Mouse (Mus musculus): ENCODE measurements at regions not wholly inside any gene's neighbourhood (a gene's known extent, or its start where the extent isn't known, plus 50 kb on each side); places are given as distances from the start of the nearest gene placed in this dataset.

DNA sequence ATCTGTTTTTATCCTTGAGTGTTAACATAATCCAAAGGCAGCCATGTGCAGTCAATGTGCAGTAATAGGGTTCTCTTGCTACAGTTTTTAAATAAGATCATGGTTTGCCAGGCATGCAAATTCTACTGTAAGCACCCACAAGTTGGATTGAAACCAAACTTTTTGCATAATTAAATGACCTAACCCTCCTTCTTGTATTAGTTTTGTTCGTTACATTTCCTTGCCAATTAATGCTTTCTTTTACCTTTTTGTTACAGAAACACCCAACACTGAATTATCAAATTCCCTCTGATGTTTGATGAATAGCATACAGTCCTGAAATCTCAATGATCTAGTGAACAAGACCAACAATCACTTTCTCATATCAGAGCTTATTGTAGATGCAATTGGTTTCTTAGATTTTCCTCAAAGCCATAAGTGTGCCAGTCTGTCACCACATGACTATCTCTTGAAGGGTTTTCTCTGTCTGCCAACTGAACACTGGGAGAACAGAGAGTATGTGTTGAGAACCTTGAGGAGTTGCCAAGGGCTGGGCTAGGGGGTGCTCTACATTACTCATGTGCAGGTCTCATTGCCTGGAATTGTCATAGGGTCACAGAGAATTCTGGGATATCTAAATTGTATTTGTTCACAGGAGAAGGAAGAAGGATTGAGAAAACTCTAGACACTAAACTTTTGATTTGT is 1060.4 kb downstream of the Gsdmc2 start:
- no peak for DNase-seq (ENCODE audit: low spot score in 2 of 2)

DNA sequence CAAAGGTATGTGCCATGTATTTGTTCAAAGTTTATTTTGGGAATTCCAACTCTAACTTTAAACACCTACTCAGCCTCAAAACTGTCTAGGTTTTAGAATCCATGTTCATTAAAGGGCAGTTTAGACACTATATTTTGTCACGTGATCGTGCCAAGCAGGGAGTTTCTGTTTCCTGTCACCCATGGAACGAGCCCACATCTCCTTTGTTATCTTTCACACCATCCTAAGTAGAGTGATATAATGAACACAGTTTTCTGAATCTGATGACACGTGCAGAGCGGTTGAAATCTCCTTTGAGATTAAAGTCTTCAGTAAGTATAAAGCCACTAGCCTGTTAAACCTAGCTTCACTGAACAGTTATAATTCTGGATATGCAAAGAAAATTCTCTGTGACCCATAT is 1066.1 kb downstream of the Gsdmc2 start:
- no peak for DNase-seq (ENCODE audit: low spot score in 2 of 2)

DNA sequence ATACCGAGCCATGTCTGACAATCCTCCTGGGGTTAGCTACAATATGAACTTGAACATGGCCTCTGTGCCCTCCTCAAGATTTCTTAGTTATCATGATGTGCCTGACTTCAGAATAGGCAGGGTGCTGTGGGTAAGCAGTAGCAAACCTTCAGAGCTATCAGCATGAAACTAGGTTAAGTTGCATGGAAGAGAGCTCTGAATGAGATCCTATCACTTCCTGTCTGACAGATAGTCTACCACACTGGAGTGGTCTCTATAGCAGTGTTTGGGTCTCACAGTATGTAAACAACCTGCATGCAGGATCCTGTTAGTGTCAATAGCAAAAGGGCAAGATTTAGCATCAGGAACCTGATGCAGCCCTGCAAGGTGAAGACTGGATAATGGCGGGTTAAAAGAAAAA is 1092.3 kb downstream of the Gsdmc2 start:
- no peak for DNase-seq (ENCODE audit: low spot score in 2 of 2)

DNA sequence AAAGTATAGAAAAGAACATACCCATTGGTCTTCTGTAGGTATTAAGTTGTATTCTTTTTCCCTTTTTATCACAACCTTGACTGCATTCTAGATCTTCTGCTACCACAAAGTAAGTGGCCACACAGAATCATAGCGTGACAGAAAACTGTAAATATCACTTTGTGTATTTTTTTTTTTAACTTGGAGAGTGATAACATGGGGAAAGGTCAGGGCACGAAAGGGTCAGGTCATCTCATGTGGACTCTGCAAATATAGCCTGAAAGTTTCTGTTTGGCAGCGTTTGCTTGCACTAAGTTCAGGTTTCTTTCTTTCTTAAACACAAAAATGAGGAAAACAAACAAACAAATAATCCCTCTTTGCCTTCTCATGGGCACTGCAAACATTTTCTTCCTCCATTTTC is 1101.1 kb downstream of the Gsdmc2 start:
- no peak for DNase-seq (ENCODE audit: low spot score in 2 of 2)

DNA sequence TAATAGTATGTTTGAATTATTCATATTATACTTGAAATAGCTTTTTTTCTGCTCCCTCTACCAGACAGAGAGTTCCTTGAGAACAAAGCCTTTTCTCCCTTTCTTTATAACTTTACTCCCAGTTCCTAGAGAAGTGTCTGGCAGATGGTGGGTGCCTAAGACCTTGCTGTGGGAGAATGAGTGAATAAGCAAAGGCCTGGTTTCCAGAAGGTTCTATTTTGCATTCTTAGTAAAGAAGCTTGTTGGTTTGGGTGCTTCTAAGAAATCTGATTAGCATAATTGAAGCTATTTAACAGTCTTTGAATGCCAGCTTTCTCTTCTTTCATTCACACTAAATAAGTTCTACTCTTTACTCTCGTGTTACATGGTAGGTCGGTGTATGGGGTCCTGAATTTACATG is 1104.2 kb downstream of the Gsdmc2 start:
- DNase-seq (ENCODE audit: low spot score in 2 of 2): no peak

DNA sequence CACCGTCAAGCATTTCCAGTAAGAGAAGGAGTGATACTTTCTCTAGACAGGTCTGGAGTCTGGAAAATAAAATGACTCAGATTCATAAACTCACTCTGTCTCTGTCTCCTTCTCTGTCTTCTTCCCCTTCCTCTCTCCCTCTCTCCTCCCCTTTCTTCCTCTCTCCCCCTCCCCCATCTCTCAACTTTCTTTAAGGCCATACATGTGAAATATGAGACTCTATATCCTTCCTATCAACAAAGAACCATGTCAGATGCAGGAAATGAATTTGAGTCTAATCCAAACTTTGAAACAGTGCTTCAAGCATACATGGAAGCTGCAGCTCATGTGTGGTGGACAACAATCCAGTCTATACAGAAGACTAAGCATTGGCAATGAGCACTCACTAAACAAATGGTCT is 1109.6 kb downstream of the Gsdmc2 start:
- no peak for DNase-seq (ENCODE audit: low spot score in 2 of 2)

DNA sequence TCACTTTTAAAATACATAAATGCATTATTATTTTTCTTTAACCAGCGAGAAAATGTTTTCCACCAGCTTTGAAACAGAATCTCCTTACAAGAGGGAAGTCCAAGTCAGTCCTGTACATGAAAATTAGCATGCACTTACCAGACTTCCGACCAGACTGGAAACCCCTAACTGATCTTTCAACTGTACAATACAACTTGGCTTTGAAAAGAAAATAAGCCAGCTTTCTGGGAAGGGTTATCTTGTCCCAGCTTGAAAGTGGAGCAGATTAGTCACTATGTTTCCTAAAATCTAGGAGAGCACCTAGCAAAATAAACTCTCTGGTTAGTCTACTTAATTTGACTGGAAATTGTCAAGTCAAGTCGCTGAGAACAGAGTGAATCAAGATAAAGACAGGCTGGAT is 1110.1 kb downstream of the Gsdmc2 start:
- DNase-seq (ENCODE audit: low spot score in 2 of 2): no peak

DNA sequence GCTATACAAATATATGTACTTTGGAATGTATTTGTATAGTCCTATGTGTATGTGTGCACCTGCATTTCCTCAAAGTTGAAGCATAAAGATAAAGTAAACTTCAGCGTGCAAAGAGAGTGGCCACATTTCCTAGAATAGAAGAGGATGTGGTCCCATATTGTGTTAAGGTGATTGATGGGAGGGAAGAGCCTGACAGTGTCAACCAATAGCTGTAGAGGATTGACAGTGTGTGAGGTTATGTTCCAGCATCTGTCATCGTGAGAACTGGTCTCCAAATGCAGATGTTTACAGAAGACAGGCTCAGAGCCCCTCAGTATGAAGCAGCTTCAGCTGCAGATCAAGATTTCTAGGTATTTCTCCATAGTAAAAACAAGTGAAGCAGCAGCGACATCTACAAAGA is 1114.5 kb downstream of the Gsdmc2 start:
- no peak for DNase-seq (ENCODE audit: low spot score in 2 of 2)

DNA sequence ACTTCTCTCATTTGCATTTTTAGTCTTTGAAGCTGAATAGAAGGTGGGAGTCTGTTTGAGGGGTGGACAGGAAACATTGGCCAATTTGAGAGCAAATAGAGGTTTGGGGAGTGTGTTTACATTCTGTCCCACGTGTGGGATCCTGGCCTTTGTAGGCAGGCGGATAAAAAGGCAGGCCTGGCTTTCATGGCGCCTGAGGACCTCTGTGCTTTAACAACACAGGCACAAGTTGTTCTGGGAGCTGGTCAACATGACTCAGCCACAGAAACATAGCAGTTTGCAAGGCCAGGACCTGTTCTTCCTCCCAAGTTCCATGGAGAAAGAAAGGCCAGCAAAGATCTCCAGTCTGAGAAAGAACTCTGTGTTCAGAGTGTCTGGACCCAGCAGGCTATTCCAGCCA is 1130.7 kb downstream of the Gsdmc2 start:
- no peak for DNase-seq (ENCODE audit: low spot score in 2 of 2)

DNA sequence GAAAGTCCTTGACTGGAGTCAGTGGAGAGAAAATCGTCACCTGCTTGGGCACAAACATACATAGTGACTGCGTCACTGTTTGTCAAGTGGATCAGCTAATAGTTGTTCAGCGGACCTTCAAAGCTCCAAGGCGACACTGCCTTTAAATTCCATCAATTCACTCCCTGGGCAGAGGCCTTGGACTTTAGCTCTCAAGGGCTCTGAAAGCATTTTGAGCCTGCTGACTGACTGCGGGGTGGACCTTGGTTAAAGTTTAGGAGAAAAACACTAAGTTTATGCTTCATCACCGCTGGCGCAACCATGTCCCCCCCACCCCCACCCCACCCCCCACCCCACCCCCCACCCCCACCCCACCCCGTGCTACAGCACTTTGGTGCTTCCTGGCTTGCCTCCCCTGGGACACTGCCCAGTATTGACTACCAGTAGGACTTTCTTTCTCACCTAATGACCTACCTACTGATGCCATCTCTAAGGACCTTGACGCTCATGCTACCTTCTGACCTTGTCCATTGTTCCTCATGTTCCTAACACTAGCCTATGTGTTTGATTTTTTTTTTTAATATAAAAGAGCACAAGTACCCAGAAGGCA is 1132.3 kb downstream of the Gsdmc2 start:
- DNase-seq (ENCODE audit: low spot score in 2 of 2): no peak

DNA sequence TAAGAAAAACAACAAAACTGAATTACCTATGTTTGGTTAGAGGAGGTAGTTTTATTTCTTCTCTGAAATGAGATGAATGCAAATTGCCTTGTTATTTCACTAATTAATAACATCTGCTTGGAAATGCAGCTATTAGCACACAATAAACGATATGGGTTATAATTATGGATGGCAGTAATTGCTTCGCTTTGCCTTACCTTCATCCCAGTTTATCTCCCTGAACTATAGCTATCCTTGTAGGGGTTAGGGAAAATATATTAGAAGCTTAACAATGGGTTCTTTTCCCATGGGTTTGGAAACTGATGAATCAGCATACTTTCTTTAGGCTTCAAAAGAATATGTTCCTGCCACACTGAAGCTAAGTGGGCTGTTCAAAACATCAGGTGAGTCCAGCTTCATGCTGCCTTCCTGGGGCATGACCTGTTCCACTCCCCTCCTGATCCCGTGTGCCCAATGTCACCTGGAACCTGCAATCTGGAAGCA is 1132.9 kb downstream of the Gsdmc2 start:
- DNase-seq (ENCODE audit: low spot score in 2 of 2): no peak

DNA sequence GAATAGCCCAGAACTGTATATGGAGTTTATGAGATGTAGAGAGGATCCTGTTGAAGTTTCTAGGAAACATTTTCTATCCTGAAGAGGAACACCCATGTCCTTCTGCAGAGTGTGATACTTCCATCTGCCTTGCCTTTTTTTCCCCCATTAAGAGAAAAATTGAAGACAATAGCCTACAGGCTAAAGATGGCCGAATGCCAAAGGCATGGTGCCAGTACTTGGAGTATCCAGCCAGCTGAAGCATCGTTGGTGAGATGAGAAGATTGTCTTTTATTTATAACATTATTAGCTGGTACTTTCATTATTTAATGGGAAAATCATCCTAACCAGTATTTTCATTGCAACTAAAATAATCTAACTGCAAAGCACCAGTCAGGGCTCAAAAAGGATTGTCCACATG is 1135.4 kb downstream of the Gsdmc2 start:
- DNase-seq (ENCODE audit: low spot score in 2 of 2): no peak

DNA sequence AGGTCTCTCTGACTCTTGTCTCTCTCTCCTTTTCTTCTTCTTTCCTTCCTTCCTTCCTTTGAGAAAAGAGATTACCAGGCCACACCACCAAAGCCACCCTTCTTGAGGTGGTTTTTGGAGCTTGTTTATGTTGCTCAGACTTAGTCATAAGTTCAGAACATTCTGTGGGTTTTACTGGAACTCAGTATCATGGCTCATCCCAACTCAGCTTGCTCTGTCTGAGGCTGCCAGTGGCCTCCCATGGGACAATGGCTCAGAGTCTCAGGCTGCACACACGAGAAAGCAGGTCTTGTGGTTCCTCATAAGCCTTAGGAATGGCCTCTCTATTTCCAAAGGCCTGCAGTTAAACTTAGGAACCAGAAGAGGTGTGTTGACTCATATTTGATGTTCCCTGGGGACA is 1146.4 kb downstream of the Gsdmc2 start:
- no peak for DNase-seq (ENCODE audit: low spot score in 2 of 2)

DNA sequence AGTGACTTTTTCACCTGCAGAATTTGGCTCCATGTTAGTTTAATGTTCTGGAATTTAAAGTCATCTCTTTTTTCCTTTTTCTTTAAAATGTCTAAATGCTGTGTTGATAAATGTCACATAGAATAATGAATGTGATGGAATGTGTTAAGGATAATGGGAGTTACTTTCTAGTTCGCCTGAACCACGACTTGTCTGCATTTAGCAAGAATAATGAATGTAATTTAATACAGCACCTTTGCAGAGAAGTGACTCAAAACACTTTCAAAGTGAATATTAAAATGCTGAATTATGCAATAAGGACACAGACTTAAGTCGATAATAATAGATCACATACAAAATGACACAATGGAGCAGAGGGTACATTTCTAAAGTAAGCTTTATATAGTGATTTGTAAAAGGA is 1150.2 kb downstream of the Gsdmc2 start:
- no peak for DNase-seq (ENCODE audit: low spot score in 2 of 2)

DNA sequence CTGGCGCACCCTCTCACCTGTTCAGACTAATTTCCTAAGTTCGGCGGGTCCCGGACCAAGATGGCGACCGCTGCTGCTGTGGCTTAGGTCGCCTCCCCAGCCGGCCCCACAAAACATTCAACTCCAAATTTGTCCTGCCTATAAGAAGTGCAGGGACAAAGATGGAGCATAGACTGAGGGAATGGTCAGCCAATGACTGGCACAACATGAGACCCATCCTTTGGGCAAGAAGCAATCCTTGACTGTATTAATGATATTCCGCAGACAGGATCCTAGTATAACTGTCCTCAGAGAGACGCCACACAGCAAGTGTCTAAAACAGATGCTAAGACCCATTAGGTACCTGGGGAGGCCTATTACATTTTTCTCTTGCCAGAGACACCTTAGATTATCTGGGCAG is 1151.3 kb downstream of the Gsdmc2 start:
- DNase-seq (ENCODE audit: low spot score in 2 of 2): no peak

DNA sequence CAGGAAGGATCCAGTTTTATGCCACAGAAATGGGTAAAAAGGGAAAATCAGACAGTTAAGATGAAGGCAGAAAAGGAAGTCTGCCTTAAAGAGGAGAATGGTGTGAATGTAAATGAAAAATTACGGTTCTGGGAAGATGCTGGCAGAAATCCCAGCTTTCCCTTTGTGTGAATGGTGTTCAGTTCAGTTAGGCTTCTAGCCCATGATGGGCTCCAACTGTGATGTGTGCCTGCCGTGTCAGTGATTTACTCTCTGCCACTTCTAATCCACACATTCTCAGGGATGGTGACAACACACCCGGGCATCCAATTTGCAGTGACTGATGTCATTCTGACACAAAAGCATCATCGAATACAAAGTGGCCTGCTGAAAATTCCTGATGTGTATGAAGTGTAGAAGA is 1171.6 kb downstream of the Gsdmc2 start:
- DNase-seq (ENCODE audit: low spot score in 2 of 2): no peak

DNA sequence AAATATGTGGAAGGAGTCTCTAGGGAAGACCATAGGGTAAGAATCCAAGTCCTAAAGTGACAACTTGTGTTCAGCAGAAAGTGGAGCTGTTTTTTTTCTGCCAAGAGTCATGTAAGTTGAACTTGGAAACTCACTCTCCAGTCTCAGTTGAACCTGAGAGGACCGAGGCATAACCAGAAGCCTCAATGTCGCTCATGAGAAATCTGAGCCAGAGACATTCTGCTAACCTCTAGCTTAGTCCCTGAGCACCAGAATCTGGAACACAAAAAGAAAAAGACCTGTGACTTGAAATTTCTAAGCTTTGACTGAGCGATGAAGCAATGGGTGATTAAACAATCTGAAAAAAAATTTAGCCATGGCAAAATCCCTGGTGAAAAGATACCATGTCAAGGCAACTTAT is 1175.0 kb downstream of the Gsdmc2 start:
- DNase-seq (ENCODE audit: low spot score in 2 of 2): no peak

DNA sequence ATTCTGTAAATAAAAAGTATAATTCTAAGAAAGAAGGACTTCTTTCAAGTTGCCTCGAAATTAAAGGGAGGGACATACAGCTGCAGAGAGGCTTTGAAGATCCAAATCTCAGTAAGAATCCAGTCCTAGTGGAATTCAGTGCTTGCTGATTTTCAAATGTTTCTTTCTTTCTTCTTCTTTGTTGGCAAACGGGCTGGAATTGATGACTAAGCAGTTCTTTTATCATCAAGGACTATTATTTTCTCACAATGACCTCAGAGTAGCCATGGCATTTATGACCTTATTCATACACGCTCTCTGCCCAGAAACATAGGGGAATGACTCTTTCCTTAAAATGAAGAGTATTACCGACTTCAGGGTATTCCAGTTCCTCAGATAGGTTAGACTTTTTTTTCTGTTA is 1185.9 kb downstream of the Gsdmc2 start:
- no peak for DNase-seq (ENCODE audit: low spot score in 2 of 2)

DNA sequence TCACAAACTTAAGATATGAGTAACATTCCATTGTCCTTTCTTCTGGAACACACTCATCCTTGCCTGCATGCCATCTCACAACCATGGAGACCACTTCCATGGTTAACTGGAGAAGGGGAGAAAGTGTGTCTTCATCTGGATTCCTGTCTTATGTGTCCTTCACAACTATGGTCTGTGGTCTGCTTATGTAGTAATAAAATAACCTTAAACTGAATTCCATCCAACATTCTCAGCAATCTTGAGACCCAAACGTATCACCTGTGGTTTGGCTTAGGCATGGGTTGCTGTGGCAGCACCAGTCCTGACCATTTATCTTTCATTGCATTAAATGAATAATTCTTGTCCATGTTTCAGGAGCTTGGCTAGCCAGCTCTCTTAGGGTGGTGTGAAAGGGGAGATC is 1186.3 kb downstream of the Gsdmc2 start:
- no peak for DNase-seq (ENCODE audit: low spot score in 2 of 2)

DNA sequence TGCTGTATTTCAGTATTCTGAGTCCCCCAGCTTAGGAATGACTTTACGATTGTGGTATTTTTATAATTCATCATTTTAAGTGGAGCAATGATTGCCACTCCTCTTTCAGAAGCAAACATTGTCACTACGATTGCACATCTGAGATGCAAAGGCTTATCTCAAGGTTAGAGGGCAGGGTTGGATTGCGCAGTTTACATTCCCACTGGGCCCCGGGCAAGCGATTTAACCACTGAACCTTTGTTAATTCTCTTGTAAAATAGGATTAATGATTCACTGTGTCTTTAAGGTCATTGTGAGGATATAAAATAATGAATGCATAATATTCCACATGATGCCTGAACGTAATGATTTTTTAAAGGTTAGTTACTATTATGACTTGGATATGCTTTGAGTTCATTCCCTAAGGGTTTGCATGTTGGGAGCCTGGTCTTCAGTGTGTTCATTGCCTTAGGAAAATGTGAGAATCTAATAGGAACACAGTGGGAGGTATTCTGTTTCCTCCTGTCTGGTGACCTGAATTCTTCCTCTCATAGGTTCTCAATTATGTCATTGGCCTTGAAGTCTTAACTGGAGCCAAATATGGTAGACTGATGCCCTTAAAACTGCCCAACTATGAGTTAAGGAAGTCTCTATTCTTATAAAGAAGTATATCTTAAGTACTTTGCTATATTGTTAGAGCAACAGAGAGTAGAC is 1198.4 kb downstream of the Gsdmc2 start:
- DNase-seq (ENCODE audit: low spot score in 2 of 2): no peak

DNA sequence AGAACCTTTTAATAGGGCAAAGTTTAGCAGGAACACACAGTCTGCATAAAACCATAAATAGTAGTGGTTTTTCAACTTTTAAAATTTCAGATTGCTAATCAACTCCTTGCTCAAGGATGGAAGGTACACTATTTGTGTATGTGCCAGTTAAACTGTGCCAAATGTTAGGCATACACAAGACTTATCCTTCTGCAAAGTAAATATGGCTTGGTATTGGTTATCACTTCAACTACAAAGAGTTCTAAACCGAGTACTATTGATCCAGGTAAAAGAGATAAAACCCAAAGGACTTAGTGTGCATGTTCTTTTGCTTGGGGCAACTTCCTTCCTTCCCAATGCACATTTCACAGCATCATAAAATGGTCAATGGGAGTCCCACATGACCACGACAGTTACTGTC is 1200.2 kb downstream of the Gsdmc2 start:
- DNase-seq (ENCODE audit: low spot score in 2 of 2): no peak

DNA sequence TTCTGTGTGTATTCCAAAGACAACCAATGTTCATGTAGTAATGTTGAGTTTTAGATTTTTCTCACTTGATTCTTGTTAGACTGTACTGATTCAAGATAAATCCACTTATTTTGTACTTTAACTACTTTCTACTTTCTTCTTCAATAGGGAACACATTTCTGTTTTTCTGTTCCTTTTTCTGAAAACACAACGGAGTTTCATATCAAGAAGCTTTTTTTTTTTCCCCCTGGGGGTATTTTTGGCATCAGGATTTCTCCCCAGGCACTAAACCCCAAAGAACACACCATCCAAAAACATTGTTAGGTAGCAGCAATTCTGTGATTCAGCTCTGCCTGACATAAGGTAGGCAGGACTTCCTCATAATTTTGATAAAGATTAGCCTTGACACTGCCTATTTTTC is 1200.7 kb downstream of the Gsdmc2 start:
- DNase-seq (ENCODE audit: low spot score in 2 of 2): no peak

DNA sequence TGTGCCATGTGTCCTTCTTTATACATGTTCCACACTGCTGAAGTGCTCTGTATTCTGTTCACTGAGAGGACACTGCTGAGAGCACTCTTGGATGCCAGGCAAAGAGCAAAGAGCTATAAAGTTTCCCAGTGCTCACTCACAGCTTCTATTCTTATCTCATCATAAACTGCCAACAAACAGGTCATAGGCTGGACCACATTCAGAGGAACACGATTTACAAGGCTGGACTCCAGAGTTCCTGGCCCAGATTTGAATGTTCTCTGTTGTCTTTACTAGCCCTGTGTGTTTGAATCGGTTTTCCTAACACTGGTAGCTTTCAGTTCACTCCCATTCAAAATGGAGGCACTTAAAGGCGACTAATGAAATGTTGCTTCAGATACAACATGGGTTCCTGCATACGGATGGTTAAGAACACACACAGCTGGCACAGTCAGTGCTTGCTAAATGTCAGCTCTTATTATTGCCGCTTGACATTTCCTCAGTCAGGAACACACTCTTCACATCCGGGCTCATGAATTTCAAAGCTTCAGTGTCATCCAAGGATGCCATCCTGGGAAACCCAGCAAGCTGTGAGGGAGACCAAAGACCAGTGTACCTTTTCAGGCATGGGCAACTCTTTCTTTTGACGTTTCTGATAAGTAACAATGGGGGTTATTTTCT is 1203.8 kb downstream of the Gsdmc2 start:
- no peak for DNase-seq (ENCODE audit: low spot score in 2 of 2)

Data from spleen, postnatal 14 days (tissue).